Mouse (Mus musculus): ENCODE measurements around the gene Sh3bgrl2.

- TF ChIP-seq CTCF (IDR thresholded peaks at IDR 0.05; ENCODE audit: borderline replicate concordance, extremely low read depth, insufficient read depth, insufficient read length) (no peak), POLR2A (IDR thresholded peaks at IDR 0.05; ENCODE audit: borderline replicate concordance, extremely low read depth, insufficient read depth, insufficient read length, poor library complexity, severe bottlenecking) (no peak)
Observed at GRCm38 (mm10) chr9:83576018-83576688, 28.0 kb downstream of the Sh3bgrl2 start.
